Mouse (Mus musculus): ENCODE measurements at regions not wholly inside any gene's neighbourhood (a gene's known extent, or its start where the extent isn't known, plus 50 kb on each side); places are given as distances from the start of the nearest gene placed in this dataset.

DNA sequence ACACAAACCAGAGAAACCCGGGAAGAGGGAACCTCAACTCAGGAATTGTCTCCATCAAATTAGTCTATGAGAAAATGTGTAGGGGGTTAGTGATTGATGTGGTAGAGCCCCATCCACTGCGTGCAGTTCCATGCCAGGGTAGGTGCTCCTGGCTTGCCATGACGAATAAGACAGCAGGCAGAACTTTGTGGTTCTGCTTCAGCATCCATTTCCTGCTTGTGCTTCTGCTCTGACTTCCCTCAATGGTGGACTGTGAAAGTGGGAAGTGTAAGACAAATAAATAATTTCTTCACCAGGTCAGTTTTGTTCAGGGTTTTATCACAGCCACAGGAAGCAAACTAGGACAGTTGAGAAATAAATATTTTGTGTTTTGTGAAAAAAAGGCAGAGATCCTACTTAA, 150.9 kb upstream of the Pdcd1 start:
- no peak overlapping the region for H3K27ac ChIP-seq (ENCODE audit: low read depth, low read length)
- no peaks in the 10 kb centered on the region for H3K36me3 ChIP-seq (ENCODE audit: control insufficient read depth, insufficient read depth, low read length)
- no peaks in the 10 kb centered on the region for H3K9me3 ChIP-seq (ENCODE audit: control insufficient read depth, low read length)
- no peaks in the 10 kb centered on the region for H3K4me1 ChIP-seq (replicated peaks; ENCODE audit: control insufficient read depth, insufficient read depth, low read length)
- H3K4me2 ChIP-seq (ENCODE audit: low read depth, low read length, severe bottlenecking) = no peak overlapping the region
- ATAC-seq (replicated peaks; ENCODE audit: low FRiP score) = no peak
- no peak overlapping the region for H3K4me3 ChIP-seq (ENCODE audit: low read depth, low read length)
- WGBS = 91% methylated on average over 3 of the region's 3 CpGs
- no peak for DNase-seq (ENCODE audit: low spot score)
- H3K27me3 ChIP-seq (ENCODE audit: control insufficient read depth, insufficient read depth, low read length) = no peaks in the 10 kb centered on the region
- no peak overlapping the region for H3K9ac ChIP-seq (ENCODE audit: low read length)

- ATAC-seq (replicated peaks; ENCODE audit: low FRiP score) = no peak
- WGBS = 81% methylated on average over 2 of the region's 2 CpGs
These were observed 131.5 kb upstream of the Pdcd1 start for GRCm38 (mm10) chr1:94183876-94184275.

DNA sequence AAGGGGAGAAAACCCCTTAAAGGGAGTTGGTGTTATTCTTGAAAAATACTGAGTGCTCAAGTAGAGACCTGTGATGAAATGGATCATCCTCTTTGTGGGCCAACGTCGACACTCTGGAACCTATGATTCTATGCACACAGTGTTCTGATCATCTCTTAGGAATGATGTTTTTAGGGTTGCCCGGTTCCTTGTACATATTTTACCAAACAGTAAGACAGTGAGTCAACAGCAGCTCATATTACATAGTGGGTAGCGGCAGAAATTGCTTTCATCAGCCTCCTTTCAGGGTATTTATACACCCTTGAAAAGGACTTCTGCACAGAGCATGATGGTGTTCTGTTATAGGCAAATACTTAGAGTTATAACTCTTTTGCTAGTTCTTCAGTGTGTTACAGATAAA, 97.6 kb upstream of the Pdcd1 start:
- ATAC-seq (replicated peaks; ENCODE audit: low FRiP score) = no peak
- no peak overlapping the region for H3K4me3 ChIP-seq (ENCODE audit: low read depth, low read length)
- no peak overlapping the region for H3K27ac ChIP-seq (ENCODE audit: low read depth, low read length)
- H3K36me3 ChIP-seq (ENCODE audit: control insufficient read depth, insufficient read depth, low read length) = no peaks in the 10 kb centered on the region
- H3K4me1 ChIP-seq (replicated peaks; ENCODE audit: control insufficient read depth, insufficient read depth, low read length) = no peaks in the 10 kb centered on the region
- no peak overlapping the region for H3K4me2 ChIP-seq (ENCODE audit: low read depth, low read length, severe bottlenecking)
- WGBS = 87% methylated on average over 4 of the region's 4 CpGs
- no peaks in the 10 kb centered on the region for H3K9me3 ChIP-seq (ENCODE audit: control insufficient read depth, low read length)
- no peaks in the 10 kb centered on the region for H3K27me3 ChIP-seq (ENCODE audit: control insufficient read depth, insufficient read depth, low read length)
- H3K9ac ChIP-seq (ENCODE audit: low read length) = no peak overlapping the region
- no peak for DNase-seq (ENCODE audit: low spot score)

More at GRCm38 (mm10) chr1:94183876-94184275, 131.5 kb upstream of the Pdcd1 start:
- Histone ChIP-seq H3K4me3 (ENCODE audit: low read depth, low read length) (no peak overlapping the region), H3K4me1 (replicated peaks; ENCODE audit: control insufficient read depth, insufficient read depth, low read length) (no peaks in the 10 kb centered on the region), H3K9ac (ENCODE audit: low read length) (no peak overlapping the region), H3K4me2 (ENCODE audit: low read depth, low read length, severe bottlenecking) (no peak overlapping the region), H3K27me3 (ENCODE audit: control insufficient read depth, insufficient read depth, low read length) (no peaks in the 10 kb centered on the region), H3K36me3 (ENCODE audit: control insufficient read depth, insufficient read depth, low read length) (no peaks in the 10 kb centered on the region), H3K9me3 (ENCODE audit: control insufficient read depth, low read length) (no peaks in the 10 kb centered on the region), H3K27ac (ENCODE audit: low read depth, low read length) (no peak overlapping the region)
- DNase-seq (ENCODE audit: low spot score) = no peak

DNA sequence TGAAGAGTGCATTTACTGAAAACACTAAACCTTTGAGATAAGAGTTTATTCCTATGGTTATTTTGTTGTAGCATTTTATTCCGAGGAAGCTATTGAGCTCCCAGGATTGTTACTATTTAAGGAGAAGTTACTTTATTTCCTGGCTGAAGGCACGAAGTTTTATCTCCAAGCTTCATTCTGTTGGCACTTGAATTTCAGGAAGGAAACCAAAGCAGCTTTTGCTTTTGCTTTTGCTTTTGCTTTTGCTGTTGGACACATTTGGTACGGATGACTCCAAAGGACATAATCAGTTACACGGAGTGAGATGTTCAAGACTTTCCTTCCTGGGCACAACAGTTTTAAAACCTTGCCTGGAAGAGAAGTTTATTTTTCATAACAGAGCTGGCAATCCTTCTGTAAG, 94.7 kb upstream of the Pdcd1 start:
- ATAC-seq (replicated peaks; ENCODE audit: low FRiP score) = no peak
- no peaks in the 10 kb centered on the region for H3K36me3 ChIP-seq (ENCODE audit: control insufficient read depth, insufficient read depth, low read length)
- H3K4me1 ChIP-seq (replicated peaks; ENCODE audit: control insufficient read depth, insufficient read depth, low read length) = no peaks in the 10 kb centered on the region
- no peaks in the 10 kb centered on the region for H3K27me3 ChIP-seq (ENCODE audit: control insufficient read depth, insufficient read depth, low read length)
- H3K4me3 ChIP-seq (ENCODE audit: low read depth, low read length) = no peak overlapping the region
- no peak overlapping the region for H3K9ac ChIP-seq (ENCODE audit: low read length)
- H3K9me3 ChIP-seq (ENCODE audit: control insufficient read depth, low read length) = no peaks in the 10 kb centered on the region
- WGBS = 83% methylated on average over 4 of the region's 4 CpGs
- no peak for DNase-seq (ENCODE audit: low spot score)
- no peak overlapping the region for H3K27ac ChIP-seq (ENCODE audit: low read depth, low read length)
- H3K4me2 ChIP-seq (ENCODE audit: low read depth, low read length, severe bottlenecking) = no peak overlapping the region

DNA sequence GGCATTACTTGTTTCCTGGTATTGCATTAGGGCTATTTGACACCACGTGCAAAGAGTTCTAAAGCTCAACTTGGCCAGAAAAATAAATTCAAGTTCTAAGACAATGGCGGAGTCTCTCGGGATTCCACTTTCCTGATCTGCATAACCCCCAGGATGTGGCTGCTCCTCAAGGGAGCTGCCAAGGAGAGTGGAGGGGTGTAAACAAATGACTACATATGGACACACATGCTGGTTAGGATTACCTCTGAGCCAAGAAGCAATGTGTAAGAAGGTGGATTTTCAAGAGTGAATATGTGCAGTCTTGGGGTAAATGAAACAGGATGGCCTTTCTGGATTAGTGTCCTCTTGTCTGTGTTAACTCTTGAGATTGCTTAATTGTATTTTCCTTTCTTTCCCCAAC, 88.2 kb upstream of the Pdcd1 start:
- no peaks in the 10 kb centered on the region for H3K27me3 ChIP-seq (ENCODE audit: control insufficient read depth, insufficient read depth, low read length)
- DNase-seq (ENCODE audit: low spot score) (no peak), ATAC-seq (replicated peaks; ENCODE audit: low FRiP score) (no peak)
- H3K4me1 ChIP-seq (replicated peaks; ENCODE audit: control insufficient read depth, insufficient read depth, low read length) = no peaks in the 10 kb centered on the region
- WGBS = 77% methylated on average over 3 of the region's 3 CpGs
- H3K36me3 ChIP-seq (ENCODE audit: control insufficient read depth, insufficient read depth, low read length) = no peaks in the 10 kb centered on the region
- H3K9me3 ChIP-seq (ENCODE audit: control insufficient read depth, low read length) = no peaks in the 10 kb centered on the region
- no peak overlapping the region for H3K27ac ChIP-seq (ENCODE audit: low read depth, low read length)
- no peak overlapping the region for H3K9ac ChIP-seq (ENCODE audit: low read length)
- no peak overlapping the region for H3K4me2 ChIP-seq (ENCODE audit: low read depth, low read length, severe bottlenecking)
- H3K4me3 ChIP-seq (ENCODE audit: low read depth, low read length) = no peak overlapping the region

DNA sequence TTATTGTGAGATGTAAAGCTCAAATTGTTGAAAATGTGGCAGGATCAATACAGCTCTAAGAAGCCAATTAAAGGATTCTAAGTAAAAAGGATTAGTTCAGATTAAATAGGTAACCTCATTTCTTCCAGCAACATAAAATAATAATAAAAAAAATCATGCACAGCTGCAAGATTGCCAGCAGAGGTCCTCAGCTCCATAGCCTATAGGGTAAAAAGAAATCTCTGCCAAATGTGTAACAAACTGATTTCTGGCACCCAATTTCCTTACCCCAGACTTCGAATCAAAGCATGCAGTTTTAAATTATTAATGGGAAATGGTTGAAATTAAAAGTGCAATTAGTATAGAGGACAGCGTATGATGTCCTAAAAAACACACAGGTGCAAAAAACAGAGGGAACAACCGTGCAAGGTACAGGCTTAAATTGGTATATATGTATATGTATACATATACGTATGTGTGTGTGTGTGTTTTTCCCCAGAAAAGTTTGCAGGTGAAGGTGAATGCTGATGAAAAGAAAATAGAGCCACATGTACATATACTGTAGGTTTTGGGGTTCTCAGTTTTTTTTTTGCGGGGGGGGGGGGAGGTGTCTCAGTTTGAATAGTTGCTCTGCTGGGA, 87.2 kb upstream of the Pdcd1 start:
- no peak for DNase-seq (ENCODE audit: low spot score)
- no peak overlapping the region for H3K9ac ChIP-seq (ENCODE audit: low read length)
- H3K27ac ChIP-seq (ENCODE audit: low read depth, low read length) = no peak overlapping the region
- WGBS = 87% methylated on average over 5 of the region's 5 CpGs
- H3K27me3 ChIP-seq (ENCODE audit: control insufficient read depth, insufficient read depth, low read length) = no peaks in the 10 kb centered on the region
- no peaks in the 10 kb centered on the region for H3K36me3 ChIP-seq (ENCODE audit: control insufficient read depth, insufficient read depth, low read length)
- no peak overlapping the region for H3K4me2 ChIP-seq (ENCODE audit: low read depth, low read length, severe bottlenecking)
- no peaks in the 10 kb centered on the region for H3K9me3 ChIP-seq (ENCODE audit: control insufficient read depth, low read length)
- no peaks in the 10 kb centered on the region for H3K4me1 ChIP-seq (replicated peaks; ENCODE audit: control insufficient read depth, insufficient read depth, low read length)
- no peak overlapping the region for H3K4me3 ChIP-seq (ENCODE audit: low read depth, low read length)
- 0 out of 2 replicates have a peak, but pooled peaks have one; percentile 42 for ATAC-seq (replicated peaks; ENCODE audit: low FRiP score)

DNA sequence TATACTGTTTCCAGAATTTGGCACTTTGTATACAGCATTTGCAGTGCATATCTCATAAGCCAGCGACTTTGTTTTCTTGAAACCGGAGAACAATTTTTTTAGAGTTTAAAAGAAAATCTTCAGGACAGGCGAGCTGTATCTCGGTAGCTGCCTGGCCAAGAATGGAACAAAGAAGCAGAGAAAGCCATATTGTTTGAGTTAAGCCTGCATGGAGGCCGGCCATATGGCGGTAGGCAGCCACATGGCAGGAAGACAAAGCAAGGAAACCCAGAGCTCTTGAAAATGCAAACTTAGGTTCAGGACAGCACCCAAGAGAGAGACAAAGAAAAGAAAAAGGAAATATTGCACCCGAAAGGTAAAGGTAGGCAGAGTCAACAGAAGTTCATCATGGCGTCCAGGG, 84.4 kb upstream of the Pdcd1 start:
- no peak overlapping the region for H3K27ac ChIP-seq (ENCODE audit: low read depth, low read length)
- DNase-seq (ENCODE audit: low spot score) = no peak
- no peak overlapping the region for H3K9ac ChIP-seq (ENCODE audit: low read length)
- H3K4me3 ChIP-seq (ENCODE audit: low read depth, low read length) = no peak overlapping the region
- H3K4me1 ChIP-seq (replicated peaks; ENCODE audit: control insufficient read depth, insufficient read depth, low read length) = no peaks in the 10 kb centered on the region
- no peaks in the 10 kb centered on the region for H3K27me3 ChIP-seq (ENCODE audit: control insufficient read depth, insufficient read depth, low read length)
- ATAC-seq (replicated peaks; ENCODE audit: low FRiP score) = no peak
- H3K4me2 ChIP-seq (ENCODE audit: low read depth, low read length, severe bottlenecking) = no peak overlapping the region
- 91% methylated on average over 8 of the region's 8 CpGs for WGBS
- H3K9me3 ChIP-seq (ENCODE audit: control insufficient read depth, low read length) = no peaks in the 10 kb centered on the region
- H3K36me3 ChIP-seq (ENCODE audit: control insufficient read depth, insufficient read depth, low read length) = no peaks in the 10 kb centered on the region
